Mouse (Mus musculus) neutrophil, adult 5-6 weeks (primary cell): ENCODE results near the gene Nlrp1a. TPM values are rescaled to one million over a fixed set of nuclear protein-coding genes. Genes with fewer than 3 reads are reported as not detected.

ENCODE experiments used
- ATAC-seq: fragments of 151-379, 151-347 bp; 2 replicates; pipeline ENCODE4 v1.8.0; 2017; ENCODE audit warnings: mild to moderate bottlenecking, moderate TSS enrichment; ENCODE audit not compliant: insufficient number of reproducible peaks, poor library complexity, low FRiP score, severe bottlenecking; ENCODE audit errors: extremely low read depth
- total RNA-seq: library from RNA; stranded (forward); fragments of 200-1000 nt; gene quantifications from 2 replicates; pipeline ENCODE4 v1.2.3, GENCODE M21; 2017

The Nlrp1a gene
- total RNA-seq: 9.9 and 12.7 TPM in 2 replicates

DNA sequence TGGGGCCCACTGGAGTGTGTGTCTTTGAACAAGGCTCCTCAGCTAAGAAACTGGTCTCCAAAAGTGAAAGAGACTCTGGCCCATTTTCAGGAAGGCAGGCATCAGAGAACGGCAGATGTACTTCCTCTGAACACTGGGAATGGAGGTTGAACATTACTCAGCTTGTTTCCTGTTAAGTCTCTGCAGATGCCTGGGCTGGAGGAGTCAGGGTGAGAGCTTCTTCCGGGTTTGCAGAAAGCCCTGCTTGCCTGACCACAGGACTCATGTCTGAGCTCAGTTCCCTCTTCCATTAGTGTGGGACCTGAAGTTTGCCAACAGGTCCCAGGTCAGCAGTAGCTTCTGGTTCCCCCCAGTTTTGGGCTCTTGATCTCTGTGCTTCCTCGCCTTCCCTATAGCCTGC lies at the start of gene Nlrp1a:
TSS of gene Nlrp1a (minus strand) at position 44 of the 400 bp plus-strand sequence.
- ATAC-seq: peak; percentile 94

DNA sequence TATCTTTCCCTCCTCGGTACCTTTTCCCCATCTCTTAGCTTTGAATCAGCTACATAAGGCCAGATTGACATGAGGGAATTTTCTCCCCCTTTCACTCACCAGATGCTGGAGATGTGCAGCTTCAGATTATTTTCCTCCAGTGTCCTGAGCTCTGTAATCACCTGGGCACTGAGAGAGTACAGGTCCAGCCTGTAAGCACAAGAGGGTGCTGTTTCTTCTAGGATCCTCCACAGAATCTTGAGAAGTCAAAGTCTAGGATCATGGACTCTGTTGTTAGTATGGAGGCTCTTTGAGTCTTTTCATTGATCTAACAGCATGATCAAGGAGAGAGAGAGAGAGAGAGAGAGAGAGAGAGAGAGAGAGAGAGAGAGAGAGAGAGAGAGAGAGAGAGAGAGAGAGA lies 25.1 kb upstream of the Nlrp1a start:
- 0 out of 2 replicates have a peak, but pooled peaks have one; percentile 19 for ATAC-seq

DNA sequence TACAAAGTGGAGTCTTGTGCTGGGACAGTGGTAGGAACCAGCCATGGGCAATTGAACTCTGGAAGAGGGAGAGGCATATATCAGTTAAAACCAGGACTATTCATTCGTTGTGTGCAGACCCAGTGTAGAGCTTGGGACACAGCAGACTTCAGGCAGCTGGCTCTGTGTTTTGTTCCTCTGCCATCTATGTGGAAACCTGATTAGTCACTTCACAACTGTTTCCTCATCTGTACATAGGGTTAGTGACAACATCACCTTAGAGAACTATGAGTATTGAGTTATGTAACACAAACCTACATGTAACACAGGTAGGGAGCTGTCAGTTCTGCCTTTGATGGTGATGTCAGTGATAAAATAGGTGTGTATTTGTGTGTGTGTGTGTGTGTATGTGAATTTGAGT lies 19.6 kb upstream of the Nlrp1a start:
- peak; percentile 99 for ATAC-seq

DNA sequence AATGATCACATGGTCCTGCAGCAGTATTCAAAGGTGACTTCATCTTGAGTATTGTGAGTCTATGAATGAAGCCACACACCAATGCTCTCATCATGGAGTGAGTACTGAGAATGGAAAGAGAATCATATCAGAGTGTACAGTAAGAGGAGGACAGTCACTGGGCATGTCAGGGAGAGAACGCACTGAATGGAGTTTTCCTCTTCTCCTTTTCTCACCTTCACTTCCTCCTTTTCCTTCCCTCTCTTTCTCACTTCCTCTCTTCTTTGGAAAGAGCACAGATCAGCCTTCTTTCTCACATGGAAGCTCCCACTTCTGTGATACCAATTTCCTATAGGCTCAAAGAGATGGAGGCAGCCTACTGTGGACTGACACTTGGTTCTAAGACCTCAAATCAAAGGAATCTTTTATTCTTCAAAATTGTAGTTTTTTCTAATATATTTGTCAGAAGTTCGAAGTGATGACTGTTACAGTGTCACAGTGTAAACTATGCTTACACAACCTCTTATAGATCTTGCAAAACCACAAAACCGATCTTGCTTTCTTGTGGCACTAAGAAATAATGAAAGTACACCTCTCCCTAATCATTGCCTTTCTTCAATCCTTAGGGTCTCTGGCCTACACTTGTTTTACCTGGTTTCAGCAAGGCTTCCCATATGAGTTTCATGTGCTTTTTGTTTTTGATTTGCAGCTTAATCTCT lies 15.1 kb upstream of the Nlrp1a start:
- ATAC-seq: no peak

DNA sequence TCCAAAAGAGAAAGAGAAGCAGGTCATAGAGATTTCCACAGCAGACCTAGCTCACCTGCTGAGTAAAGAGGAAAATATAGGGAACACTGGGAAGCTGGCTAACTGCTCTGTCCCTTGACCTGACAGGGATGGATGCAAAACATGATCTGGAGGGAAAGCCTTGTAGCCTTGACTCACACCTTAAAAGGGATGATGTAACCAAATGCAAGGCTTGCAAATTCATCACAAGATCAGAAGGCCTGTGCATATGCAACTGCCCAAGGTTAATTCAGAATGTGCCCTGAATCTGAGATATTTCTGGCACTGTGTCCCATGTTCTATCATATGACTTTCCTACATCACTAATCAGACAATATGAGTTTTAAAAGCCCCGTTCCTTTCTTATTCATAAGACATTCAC lies 10.8 kb upstream of the Nlrp1a start:
- no peak for ATAC-seq

DNA sequence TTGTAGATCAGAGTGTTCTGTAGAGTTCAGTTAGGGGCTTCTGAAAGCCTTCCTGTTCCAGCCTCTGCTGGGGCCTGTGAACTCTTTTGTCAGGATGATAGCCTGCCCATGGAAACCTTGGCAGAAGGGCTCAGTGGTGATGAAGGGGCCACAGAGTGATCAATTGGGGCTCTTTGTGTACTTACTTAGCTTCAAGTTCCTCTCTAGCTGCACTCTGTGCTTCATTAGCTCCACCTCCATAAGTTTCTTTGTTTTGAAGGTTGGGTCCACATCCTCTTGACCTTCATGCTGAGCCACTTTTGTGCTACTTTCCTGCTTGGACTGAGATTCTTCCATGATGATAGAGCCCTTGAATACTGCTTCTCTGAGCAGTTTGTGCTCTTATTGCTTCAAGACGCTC lies 2.5 kb downstream of the Nlrp1a start:
- ATAC-seq: no peak

DNA sequence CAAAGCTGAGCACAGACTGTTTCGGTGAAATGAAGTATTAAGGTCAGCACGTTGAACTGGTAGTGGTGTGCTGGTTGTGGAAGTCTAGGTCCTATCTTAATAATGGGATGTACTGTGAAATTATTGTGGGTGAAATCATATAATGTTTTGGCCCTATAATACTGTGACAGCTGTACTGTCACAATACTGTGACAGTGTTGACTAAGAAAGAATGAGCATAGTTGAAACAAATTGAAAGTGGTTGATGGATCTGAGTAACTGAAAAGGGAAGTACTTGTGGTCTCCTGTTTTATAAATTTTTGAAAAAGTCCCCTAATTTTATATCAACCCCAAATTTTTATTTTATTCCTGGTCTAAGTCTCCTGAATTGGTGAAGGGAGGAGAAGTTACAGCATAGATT lies 37.4 kb downstream of the Nlrp1a start:
- no peak for ATAC-seq

DNA sequence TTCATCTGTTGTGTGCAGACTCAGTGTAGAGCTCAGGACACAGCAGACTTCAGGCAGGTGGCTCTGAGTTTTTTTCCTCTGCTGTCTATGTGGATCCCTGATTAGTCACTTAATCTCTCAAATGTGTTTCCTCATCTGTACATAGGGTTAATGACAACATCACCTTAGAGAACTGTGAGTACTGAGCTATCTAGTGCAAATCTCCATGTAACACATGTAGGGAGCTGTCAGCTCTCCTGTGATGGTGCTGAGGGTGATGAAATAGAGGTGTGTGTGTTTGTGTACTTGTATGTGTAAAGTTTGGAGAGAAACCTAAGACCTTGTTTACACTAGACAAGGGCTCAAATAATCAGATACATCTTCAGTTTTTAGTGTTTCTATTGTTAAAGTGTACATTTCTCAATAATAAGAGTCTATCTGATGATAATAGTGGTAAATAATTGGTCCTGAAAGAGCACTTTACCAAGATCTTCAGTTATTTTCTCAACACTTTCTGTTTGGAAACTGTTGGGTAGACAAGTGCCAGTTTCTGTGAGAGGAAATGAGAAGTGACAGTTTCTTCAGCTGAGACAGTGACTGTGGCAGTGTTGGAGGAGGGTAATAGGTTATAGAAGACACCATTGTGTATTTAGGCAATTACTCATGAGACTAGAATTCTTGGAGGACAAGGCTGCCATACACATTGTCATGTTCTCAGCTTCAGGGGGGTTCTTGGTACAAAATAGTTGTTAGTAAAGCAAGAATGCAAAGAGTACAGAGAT lies 38.1 kb downstream of the Nlrp1a start:
- ATAC-seq: no peak

DNA sequence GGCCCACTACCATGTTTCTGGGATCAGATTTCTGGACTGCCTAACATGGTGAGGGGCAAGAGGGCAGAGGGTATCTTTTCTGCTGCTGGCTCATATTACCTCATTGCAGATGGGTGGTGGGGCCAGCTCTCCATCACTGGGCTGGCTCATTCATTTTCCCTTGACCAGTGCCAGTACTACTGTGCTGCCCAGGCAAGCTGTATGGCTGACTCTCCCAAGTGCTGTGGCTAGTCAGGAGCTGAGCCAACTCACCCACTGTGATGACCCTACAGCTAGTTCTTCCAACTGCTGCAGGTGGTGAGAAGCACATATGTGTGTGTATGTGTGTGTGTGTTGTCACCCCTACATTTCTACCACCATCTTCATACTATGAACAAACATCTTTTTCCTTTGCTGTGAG lies 40.6 kb downstream of the Nlrp1a start:
- no peak for ATAC-seq

DNA sequence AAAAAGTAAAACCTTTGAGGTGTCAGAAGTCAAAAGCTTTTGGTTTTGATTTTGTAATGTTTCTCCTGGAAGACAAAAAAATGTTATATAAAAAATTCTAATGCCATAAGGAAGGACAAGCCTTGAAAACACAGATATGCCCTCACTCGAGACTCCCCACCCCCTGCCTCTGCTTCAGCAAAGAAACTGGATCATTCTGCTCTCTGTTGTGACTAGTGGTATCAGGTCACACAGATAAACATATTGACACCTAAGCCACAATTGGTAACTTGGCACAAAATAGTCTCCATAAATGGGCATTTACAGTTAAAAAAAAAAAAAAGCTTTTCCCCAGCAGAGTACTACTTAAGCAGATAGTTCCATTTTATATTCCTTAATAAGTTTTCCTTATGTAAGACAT lies 68.2 kb downstream of the Nlrp1a start:
- ATAC-seq: no peak

DNA sequence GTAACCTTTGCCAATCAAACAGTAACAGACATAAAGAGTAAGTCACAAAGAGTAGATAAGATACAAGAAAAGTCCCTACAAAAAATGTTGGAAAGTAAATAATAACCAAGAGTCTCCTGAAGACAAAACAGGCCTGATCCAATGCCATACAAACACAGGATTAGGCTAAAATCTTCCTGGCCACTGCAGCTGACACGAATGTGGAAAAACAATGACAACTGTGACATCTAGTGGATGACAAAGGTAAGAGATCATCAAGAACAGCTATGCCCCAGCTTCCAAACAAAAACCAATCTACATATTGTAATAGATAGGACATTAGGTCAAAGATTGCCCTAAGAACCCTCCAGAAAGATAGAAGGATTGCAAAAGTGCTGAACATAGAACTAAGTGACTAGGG lies 92.0 kb downstream of the Nlrp1a start:
- ATAC-seq: no peak

Other genes starting within 250 kb of the Nlrp1a start
- gene Nup88, start 174.7 kb downstream of the Nlrp1a start, total RNA-seq: 133 and 141 TPM in 2 replicates
- gene Rpain, start 174.5 kb downstream of the Nlrp1a start, total RNA-seq: 45.4 and 55.0 TPM in 2 replicates
- gene C1qbp, start 161.7 kb downstream of the Nlrp1a start, total RNA-seq: 13.3 and 14.7 TPM in 2 replicates
- gene Dhx33, start 140.3 kb downstream of the Nlrp1a start, total RNA-seq: 20.7 and 21.8 TPM in 2 replicates
- gene Mis12, start 125.1 kb downstream of the Nlrp1a start, total RNA-seq: 16.8 and 20.4 TPM in 2 replicates
- gene Derl2, start 124.9 kb downstream of the Nlrp1a start, total RNA-seq: 41.1 and 42.6 TPM in 2 replicates
- gene 6330403K07Rik, start 111.2 kb downstream of the Nlrp1a start, total RNA-seq: not detected in 2 replicates
- 5.8 and 6.6 TPM in 2 replicates for gene Nlrp1b, start 86.0 kb upstream of the Nlrp1a start, total RNA-seq